Mouse (Mus musculus) embryonic facial prominence, embryonic 14.5 days (tissue): ENCODE data around the gene Mpv17l2. TPM values are rescaled to one million over a fixed set of nuclear protein-coding genes. Genes with fewer than 3 reads are reported as not detected.

ENCODE experiments used
- ATAC-seq: fragments of 200-750 bp; cut with Nextera tagmentation; 2 replicates; pipeline ENCODE4 v1.8.0; 2017; ENCODE audit warnings: low read depth, moderate number of reproducible peaks, moderate TSS enrichment
- DNase-seq: peaks from one replicate; pipeline ENCODE4 v3.0.0-alpha.2; 2015; ENCODE audit warnings: low spot score
- H3K27ac ChIP-seq: fragments of 300-500 bp; sonication (generic); replicated peaks from 2 replicates; pipeline ENCODE4 v1.5.1; 2014; ENCODE audit warnings: low read depth, mild to moderate bottlenecking, low read length, moderate library complexity
- H3K27me3 ChIP-seq: fragments of 300-500 bp; sonication (generic); replicated peaks from 2 replicates; pipeline ENCODE4 v1.6.1; 2014; ENCODE audit warnings: low read length; ENCODE audit not compliant: control insufficient read depth, insufficient read depth
- H3K36me3 ChIP-seq: fragments of 300-500 bp; sonication (generic); 2 replicates; pipeline ENCODE4 v1.6.1; 2014; ENCODE audit warnings: low read length, mixed read lengths; ENCODE audit not compliant: control insufficient read depth, insufficient read depth
- H3K4me1 ChIP-seq: fragments of 300-500 bp; sonication (generic); 2 replicates; pipeline ENCODE4 v1.6.1; 2014; ENCODE audit warnings: antibody characterized with exemption, low read length; ENCODE audit not compliant: control insufficient read depth, insufficient read depth
- H3K4me2 ChIP-seq: fragments of 300-500 bp; sonication (generic); 2 replicates; pipeline ENCODE4 v1.6.1; 2014; ENCODE audit warnings: low read depth, mild to moderate bottlenecking, low read length, moderate library complexity, mixed read lengths
- H3K4me3 ChIP-seq: fragments of 300-500 bp; sonication (generic); 2 replicates; pipeline ENCODE4 v1.5.1; 2014; ENCODE audit warnings: low read depth, mild to moderate bottlenecking, low read length
- H3K9ac ChIP-seq: fragments of 300-500 bp; sonication (generic); 2 replicates; pipeline ENCODE4 v1.6.1; 2014; ENCODE audit warnings: low read depth, mild to moderate bottlenecking, low read length, moderate library complexity, mixed read lengths
- H3K9me3 ChIP-seq: fragments of 300-500 bp; sonication (generic); 2 replicates; pipeline ENCODE4 v1.6.1; 2016; ENCODE audit warnings: low read length; ENCODE audit not compliant: control insufficient read depth
- WGBS: fragments of 180-500 bp; shearing (Covaris S2); extraction: QIAGEN DNeasy Blood & Tissue Kit; methylation state at CpG from one replicate; pipeline ENCODE4 v1.1.7; 2014; 5-methylcytosine and 5-hydroxymethylcytosine counted together
- polyA plus RNA-seq: library from polyadenylated mRNA; unstranded; fragments of >200 nt; fragmentation: Nextera tagmentation; extraction: Ambion mirVana; gene quantifications from 2 replicates; pipeline ENCODE4 v1.2.1, GENCODE M21; 2014

The Mpv17l2 gene
- polyA plus RNA-seq, 1 experiment from 2014 or later: 34.2 TPM

DNA sequence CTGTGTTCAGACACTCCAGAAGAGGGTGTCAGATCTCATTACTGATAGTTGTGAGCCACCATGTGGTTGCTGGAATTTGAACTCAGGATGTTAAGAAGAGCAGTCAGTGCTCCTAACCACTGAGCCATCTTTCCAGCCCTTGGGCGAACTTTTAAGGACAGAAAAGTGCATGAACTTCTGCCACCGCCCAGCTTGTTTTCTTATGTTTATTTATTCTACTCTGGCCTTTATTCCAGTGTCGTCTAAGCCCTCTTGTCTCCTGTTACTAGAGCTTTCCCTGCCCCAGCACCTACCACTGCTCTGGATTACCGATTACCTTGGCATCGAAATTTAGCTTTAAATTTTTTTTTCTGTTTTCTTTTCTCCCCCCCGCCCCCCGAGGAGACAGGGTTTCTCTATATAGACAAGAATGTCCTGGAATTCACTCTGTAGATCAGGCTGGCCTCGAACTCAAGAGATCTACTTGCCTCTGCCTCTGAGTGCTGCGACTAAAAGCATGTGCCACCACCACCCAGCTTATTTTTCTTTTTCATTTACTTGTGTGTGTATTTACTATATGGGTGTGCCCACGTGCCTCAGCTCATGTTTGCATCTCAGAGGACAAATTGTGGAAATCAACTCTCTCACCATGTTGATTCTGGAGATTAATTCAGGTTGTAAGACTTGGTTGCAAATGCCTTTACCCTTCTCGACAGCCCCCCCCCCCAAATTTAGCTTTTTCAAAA, 42.2 kb upstream of the Mpv17l2 start:
- Histone ChIP-seq H3K27me3 (peaks cover 37% of the 10 kb centered on the region), H3K4me3 (no peak overlapping the region), H3K27ac (no peak overlapping the region), H3K9me3 (no peaks in the 10 kb centered on the region), H3K4me2 (no peak overlapping the region), H3K9ac (no peak overlapping the region), H3K36me3 (no peaks in the 10 kb centered on the region), H3K4me1 (peaks cover 13% of the 10 kb centered on the region; the same call in 1 of the 2 replicates)
- ATAC-seq (no peak), DNase-seq (no peak)
- WGBS: 59% methylated on average over 11 of the region's 11 CpGs

DNA sequence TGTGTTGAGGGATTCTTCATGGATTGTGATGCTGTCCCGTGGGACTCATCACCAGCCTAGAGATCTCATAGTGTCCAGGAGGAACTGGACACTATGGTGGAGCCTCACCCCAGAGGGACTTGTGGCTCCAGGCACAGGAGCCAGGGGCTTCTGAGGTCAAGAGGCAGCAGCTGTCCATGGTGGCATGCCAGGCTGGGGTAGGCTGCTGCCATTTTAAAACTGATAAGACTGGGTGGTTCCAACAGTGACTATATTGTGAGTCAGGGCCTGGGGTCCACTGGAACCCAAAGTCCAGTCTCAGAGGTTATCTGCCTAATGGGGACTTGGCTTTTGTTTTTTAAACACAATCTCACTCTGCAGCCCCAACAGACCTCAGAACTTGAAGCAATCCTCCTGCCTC, 41.1 kb upstream of the Mpv17l2 start:
- DNase-seq (no peak), ATAC-seq (no peak)
- Histone ChIP-seq H3K4me1 (peaks cover 15% of the 10 kb centered on the region; the same call in 1 of the 2 replicates), H3K9me3 (no peaks in the 10 kb centered on the region), H3K4me3 (no peak overlapping the region), H3K36me3 (no peaks in the 10 kb centered on the region), H3K27ac (no peak overlapping the region), H3K9ac (no peak overlapping the region), H3K4me2 (no peak overlapping the region), H3K27me3 (peaks cover 41% of the 10 kb centered on the region)
- WGBS: 91% methylated on average over 1 of the region's 1 CpGs

DNA sequence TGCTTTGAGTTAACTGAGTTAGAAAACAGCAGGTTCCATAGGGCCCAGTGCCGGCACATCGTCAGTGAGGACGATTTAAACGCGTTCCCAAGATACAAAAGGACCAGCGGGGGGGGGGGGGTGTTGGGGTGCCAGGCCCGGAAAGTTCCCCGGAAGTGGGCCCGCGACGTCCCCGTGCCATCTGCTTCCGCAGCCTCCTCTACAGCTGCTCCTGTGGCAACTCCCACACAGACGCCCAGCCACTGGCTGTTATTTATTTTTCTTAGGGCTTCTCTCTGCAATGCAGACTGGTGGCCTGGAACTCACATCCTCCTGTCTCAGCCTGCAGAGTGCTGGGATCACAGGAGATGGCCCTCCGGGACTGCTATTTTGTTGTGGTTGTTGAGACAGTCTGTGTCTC, 40.4 kb upstream of the Mpv17l2 start:
- WGBS: 53% methylated on average over 4 of the region's 15 CpGs
- H3K4me2 ChIP-seq: no peak overlapping the region
- ATAC-seq: no peak
- H3K27me3 ChIP-seq: peaks cover 41% of the 10 kb centered on the region
- H3K4me1 ChIP-seq: peaks cover 15% of the 10 kb centered on the region; the same call in 1 of the 2 replicates
- H3K4me3 ChIP-seq: no peak overlapping the region
- no peak overlapping the region for H3K27ac ChIP-seq
- DNase-seq: no peak
- no peak overlapping the region for H3K9ac ChIP-seq
- no peaks in the 10 kb centered on the region for H3K9me3 ChIP-seq
- H3K36me3 ChIP-seq: no peaks in the 10 kb centered on the region

DNA sequence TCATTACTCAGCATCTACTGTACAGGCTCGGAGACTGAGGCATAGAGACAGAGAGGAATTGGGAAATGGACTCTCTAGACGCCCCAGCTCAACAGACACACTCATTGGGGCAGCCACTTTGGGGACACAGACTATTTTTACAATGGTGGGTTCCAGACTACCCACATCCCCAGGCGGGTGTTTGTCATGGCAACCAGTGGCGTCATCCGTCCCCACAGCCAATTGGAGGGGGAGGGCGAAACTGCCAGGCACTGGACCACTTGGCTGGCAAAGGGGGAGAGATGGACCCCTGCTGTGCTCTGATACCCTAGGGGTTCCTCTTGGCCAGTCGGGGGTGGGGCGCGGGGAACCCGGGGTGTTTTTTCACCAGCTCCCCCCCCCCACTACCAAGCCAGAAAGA, 39.9 kb upstream of the Mpv17l2 start:
- H3K27ac ChIP-seq: no peak overlapping the region
- no peak overlapping the region for H3K4me3 ChIP-seq
- 57% methylated on average over 10 of the region's 10 CpGs for WGBS
- no peaks in the 10 kb centered on the region for H3K36me3 ChIP-seq
- no peaks in the 10 kb centered on the region for H3K9me3 ChIP-seq
- no peak for DNase-seq
- peaks cover 41% of the 10 kb centered on the region for H3K27me3 ChIP-seq
- H3K4me1 ChIP-seq: peaks cover 15% of the 10 kb centered on the region; the same call in 1 of the 2 replicates
- H3K4me2 ChIP-seq: no peak overlapping the region
- ATAC-seq: no peak
- H3K9ac ChIP-seq: no peak overlapping the region

DNA sequence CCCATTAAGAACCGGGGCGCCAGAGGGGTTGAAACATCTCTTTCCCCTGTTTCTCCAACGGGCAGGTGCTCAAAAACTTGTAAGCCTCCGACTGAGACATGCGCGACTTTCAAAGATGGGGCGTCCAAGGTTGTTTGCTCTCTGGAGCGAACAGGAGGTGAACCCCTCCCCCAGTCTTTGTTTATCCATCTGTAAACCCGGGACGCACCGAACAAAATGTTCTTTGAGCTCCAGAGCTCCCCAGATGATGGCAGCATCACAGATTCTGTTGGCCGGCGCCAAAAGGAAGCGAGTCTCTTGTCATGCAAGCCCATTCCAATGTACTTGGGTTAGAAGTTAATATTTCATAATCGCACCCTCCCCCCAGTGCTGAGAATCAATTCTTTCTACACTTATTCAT, 37.5 kb upstream of the Mpv17l2 start:
- ATAC-seq: no peak
- WGBS: 16% methylated on average over 15 of the region's 15 CpGs
- no peak overlapping the region for H3K9ac ChIP-seq
- H3K27me3 ChIP-seq: peaks cover 30% of the 10 kb centered on the region
- H3K4me3 ChIP-seq: peak overlapping the region; percentile 59
- no peak for DNase-seq
- no peak overlapping the region for H3K27ac ChIP-seq
- H3K4me2 ChIP-seq: peak overlapping the region; percentile 80
- H3K4me1 ChIP-seq: peaks cover 6% of the 10 kb centered on the region; the same call in 1 of the 2 replicates
- H3K9me3 ChIP-seq: no peaks in the 10 kb centered on the region
- H3K36me3 ChIP-seq: no peaks in the 10 kb centered on the region

DNA sequence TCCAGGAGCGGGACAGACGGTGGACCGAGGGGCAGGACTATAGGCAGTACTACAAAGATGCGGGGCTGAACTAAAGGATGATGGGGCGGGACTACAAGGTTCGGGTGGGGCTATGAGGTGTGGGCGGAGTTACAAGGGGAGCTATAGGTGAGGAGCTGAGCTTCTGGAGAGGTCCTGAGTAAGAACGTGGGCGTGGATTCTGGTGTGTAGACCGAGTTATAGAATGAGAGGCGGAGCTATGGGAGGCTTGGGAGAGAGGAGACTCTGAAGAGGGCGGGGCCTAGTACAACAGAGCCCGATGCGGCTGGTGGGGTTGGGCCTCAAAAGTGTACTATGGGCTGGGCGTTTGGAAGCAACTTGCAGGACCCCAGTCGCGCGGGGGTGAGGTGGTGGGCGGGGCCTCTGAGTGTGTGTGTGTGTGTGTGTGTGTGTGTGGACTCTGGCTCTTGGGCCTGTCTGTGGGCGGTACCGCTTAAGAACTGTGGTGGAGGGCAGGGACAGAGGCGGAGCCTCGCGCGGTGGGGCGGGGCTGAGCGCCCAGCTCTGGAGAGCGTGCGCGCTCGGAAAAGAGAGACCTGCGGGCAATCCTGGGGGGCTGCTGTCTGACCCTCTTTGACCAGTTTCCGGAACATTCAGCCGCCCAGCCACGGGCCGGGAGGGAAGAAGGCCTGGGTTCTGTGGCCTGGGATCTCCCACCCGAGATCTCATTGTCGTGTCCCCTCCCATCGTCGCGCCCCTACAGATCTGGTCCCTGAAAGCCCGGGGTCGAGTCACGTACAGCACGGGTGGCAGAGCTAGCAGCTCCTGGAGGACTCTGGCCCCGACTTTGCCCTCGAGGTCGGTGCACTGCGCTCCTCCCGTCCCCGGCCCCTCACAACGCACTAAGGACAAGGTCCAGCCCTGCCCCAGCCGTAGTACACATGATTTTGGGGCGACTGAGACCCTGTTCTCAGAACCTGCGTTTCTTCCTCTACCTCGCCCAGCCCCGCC, 36.6 kb upstream of the Mpv17l2 start:
- Histone ChIP-seq H3K27me3 (peaks cover 30% of the 10 kb centered on the region), H3K9me3 (no peaks in the 10 kb centered on the region), H3K36me3 (no peaks in the 10 kb centered on the region), H3K27ac (no peak overlapping the region), H3K4me2 (peak overlapping the region; percentile 80), H3K4me3 (peak overlapping the region; percentile 59), H3K9ac (peak overlapping the region; percentile 65), H3K4me1 (peaks cover 13% of the 10 kb centered on the region)
- WGBS: under 1% methylated on average over 26 of the region's 57 CpGs
- ATAC-seq: peak; percentile 88
- DNase-seq: peak; percentile 98

DNA sequence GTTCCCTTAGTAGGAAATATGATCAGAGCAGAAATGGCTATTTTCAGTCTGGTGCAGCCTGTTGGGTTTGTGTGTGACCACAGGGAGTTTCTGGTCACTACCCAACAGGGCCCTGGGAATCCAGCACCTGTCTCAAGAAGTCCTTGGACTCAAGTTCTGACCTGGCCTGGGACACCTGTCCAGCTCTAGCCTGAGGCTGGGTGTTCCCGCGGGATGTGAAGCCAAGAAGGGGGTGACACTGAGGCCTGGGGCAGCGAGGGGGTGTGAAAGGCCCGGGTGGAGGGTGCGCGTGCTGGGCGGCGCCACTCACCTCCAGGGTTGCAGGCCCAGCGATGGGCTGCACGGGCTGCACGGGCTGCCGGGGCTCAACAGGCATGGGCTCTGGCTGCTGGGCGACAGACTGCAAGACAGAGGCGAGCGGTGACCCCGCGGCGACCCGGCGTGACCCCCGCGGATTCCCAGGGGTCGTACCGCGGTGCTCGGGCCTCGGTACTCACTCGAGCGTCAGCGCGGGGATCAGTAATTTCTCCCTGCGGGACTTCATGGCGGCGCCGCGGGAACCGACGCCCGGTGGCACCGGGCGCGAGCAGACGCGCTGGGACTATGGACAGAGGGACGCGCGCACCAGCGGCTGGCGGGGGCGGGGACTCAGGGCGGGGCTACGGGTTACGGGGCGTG, 35.8 kb upstream of the Mpv17l2 start:
- no peaks in the 10 kb centered on the region for H3K9me3 ChIP-seq
- no peak overlapping the region for H3K27ac ChIP-seq
- ATAC-seq (no peak), DNase-seq (no peak)
- H3K4me1 ChIP-seq: peaks cover 17% of the 10 kb centered on the region
- WGBS: under 1% methylated on average over 33 of the region's 54 CpGs
- H3K4me2 ChIP-seq: peak overlapping the region; percentile 80
- peak overlapping the region; percentile 65 for H3K9ac ChIP-seq
- H3K4me3 ChIP-seq: peak overlapping the region; percentile 59
- peaks cover 30% of the 10 kb centered on the region for H3K27me3 ChIP-seq
- H3K36me3 ChIP-seq: no peaks in the 10 kb centered on the region

DNA sequence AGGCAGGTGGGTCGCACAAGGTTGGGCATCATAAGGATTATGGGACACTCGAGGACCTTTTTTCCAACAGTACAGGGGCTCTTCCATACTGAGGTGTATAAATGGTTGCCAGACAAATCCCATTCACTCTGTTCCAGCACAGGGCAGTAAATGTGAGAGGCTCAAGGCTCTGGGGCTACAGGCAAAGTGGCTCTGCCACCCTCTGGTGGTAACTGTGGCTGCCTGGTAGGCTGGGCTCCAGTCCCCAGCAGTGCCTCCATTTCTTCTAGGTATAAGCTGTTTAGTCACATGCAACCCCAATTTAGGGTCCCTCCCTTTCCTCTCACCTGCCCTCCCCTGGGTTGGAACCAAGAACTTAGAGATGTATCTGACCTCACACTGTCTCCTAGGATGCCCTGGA, 34.6 kb upstream of the Mpv17l2 start:
- ATAC-seq (no peak), DNase-seq (no peak)
- no peak overlapping the region for H3K9ac ChIP-seq
- H3K9me3 ChIP-seq: no peaks in the 10 kb centered on the region
- H3K4me1 ChIP-seq: peaks cover 29% of the 10 kb centered on the region
- H3K36me3 ChIP-seq: no peaks in the 10 kb centered on the region
- no peak overlapping the region for H3K27ac ChIP-seq
- peaks cover 28% of the 10 kb centered on the region for H3K27me3 ChIP-seq
- H3K4me2 ChIP-seq: no peak overlapping the region
- no peak overlapping the region for H3K4me3 ChIP-seq
- WGBS: 95% methylated on average over 2 of the region's 2 CpGs
